Mouse (Mus musculus) kidney, adult 8-10 months (tissue): ENCODE data around the gene Spata46.
A peak's percentile ranks its signal among the peaks of the same experiment; 100 is the strongest.

Experiments
- DNase-seq, 2 experiments: peaks; one replicate each; pipeline ENCODE4 v3.0.0; 2022

The Spata46 gene

DNA sequence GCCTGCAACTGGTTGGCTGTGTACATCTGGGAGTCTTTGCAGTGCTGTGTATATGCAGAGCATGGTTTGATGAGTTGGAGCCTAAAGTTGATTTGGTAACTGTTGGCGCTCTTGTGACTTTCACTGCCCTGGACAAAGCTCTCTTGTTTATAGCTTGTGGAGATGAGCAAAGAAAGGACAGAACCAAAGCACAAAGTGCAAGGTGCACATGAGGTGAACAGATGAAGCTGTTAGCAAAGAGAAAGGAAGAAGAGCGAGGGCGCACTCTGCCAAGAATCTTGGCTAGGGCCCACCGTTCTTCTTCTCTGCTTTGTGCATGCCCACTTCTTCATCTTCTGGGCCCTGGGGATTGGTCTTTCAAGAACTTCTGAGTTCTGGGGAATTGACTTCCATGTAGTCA, 35.3 kb downstream of the Spata46 start:
- DNase-seq = peak; percentile 31 to 58

DNA sequence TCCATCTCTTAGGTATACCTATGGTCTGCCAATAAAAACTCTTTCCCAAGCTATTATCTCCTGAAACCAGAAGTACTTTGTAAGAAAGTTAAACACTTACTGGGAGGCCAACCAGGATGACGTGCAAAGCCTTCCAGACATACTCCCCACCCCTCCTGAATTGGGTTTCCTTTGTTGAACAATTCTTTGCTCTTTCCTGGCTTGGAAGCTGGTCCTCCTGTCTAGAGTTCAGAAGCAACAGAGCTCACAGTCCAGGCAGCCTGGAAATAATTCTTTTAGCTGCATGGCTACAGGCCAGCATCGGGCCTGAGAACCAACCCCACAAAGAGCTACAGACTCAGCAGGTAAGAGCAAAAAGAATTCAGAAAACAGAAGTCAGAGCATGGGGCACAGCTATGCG, 37.7 kb downstream of the Spata46 start:
- peak; percentile 64 to 67 for DNase-seq

DNA sequence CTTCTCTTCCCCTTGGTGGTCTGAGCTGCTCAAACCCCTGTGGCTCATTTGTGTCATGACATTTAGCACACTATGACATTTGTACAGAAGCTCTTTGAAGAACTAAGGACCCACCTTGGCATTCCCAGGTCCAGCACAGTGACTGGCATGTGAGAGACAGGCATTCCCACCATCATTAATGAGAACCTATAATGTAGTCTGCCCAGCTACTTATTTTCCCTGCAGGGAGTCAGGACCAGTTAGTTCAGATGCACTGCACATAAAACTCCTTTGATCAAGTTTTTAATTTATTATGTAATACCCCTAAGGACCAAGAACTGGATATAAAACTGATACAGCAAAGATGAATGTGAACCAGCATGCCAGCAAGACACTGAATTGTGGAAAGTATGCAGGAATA, 42.5 kb downstream of the Spata46 start:
- no peak for DNase-seq

DNA sequence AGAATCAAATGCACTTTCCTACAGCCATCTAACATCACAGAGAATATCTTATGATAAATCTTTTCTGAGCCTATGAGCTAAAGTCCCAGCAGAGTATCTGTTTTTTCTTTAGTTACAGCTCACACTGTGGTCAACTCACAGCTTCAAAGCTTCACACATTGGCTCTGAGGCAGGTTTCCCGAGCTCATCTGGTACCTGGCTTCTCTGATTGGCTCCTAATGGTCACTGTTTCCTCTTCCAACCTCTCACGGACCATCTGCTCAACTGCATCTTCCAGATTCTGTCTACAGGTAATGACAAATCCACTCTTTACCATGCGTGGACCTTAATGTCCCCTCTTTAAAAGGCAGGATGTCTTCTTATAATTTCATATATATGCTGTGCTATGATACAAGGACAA, 44.7 kb downstream of the Spata46 start:
- DNase-seq = no peak

DNA sequence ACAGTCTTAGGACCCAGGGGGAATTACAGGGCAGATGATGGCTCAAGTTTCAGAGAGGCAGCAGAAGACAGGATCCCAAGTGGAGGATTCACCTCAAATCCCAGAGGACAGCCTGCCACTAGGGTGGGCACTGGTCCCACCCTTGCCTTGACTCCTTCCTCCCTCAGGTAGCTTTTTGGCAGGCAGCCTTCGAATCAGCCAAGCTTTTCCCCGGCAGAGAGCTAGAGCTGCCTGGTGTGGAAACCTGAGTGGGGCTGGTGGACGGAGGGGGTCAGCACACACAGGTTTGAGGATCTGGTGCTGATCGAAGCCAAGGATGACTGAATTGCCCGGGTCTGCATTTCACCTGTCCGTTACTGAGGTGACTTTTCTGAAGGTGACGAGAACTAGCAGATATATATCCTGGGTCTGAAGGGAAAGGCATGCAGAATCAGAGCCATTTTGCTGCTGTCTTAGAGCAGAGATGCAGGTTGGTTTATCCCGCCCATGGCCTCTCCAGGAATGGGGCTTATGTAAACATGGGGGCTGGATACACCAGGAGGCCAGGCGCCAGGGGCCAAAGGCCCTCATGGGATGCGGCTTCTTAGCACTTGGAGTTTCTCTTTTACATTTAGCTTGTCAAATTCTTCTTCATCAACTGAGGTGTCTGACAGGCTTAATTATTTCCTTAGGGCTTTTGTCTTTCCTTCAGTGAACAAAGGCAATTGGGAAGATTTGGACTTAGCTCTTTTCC, 51.7 kb downstream of the Spata46 start:
- no peak for DNase-seq
